Mouse (Mus musculus): ENCODE results near the gene Trnau1ap. TPM values are rescaled to one million over a fixed set of nuclear protein-coding genes. Genes with fewer than 3 reads are reported as not detected.

Gene Trnau1ap
- polyA plus RNA-seq (2015; fragmentation: Nextera tagmentation; extraction: Ambion mirVana): 80.1 and 84.1 TPM in 2 replicates

- H3K9ac ChIP-seq (ENCODE audit: low read depth, low read length): peak within 1 kb of the TSS; percentile 82
- no peaks in the 10 kb centered on the region for H3K27me3 ChIP-seq (replicated peaks; ENCODE audit: control insufficient read depth, insufficient read depth, low read length)
- 1% methylated on average over 52 of the region's 52 CpGs for WGBS
- H3K36me3 ChIP-seq (ENCODE audit: control insufficient read depth, insufficient read depth): peaks cover 47% of the 10 kb centered on the region
- peak; percentile 53; the same call in 1 of the 2 replicates for TF ChIP-seq CTCF (IDR thresholded peaks at IDR 0.05; ENCODE audit: low read depth)
- peak within 1 kb of the TSS; percentile 68 for H3K4me3 ChIP-seq (ENCODE audit: low read depth, low read length)
- no peaks in the 10 kb centered on the region; the same call in 1 of the 2 replicates for H3K4me1 ChIP-seq (replicated peaks; ENCODE audit: control insufficient read depth, insufficient read depth, low read length)
- peak; percentile 93 for ATAC-seq
- peak within 1 kb of the TSS; percentile 89 for H3K27ac ChIP-seq (ENCODE audit: low read depth, low read length)
- H3K4me2 ChIP-seq (replicated peaks; ENCODE audit: low read depth): peak within 1 kb of the TSS; percentile 67
- no peaks in the 10 kb centered on the region for H3K9me3 ChIP-seq (ENCODE audit: control insufficient read depth)
Measured at GRCm38 (mm10) chr4:132329115-132329834, at the start of gene Trnau1ap. TSS of gene Trnau1ap (minus strand) at chr4:132329538.

GRCm38 (mm10) chr4:132373820-132374219 is 44.5 kb upstream of the Trnau1ap start:
- peaks cover 65% of the 10 kb centered on the region for H3K36me3 ChIP-seq (ENCODE audit: control insufficient read depth, insufficient read depth)
- no peak for ATAC-seq
- no peak overlapping the region for H3K4me2 ChIP-seq (replicated peaks; ENCODE audit: low read depth)
- no peaks in the 10 kb centered on the region for H3K9me3 ChIP-seq (ENCODE audit: control insufficient read depth)
- 93% methylated on average over 1 of the region's 1 CpGs for WGBS
- no peak overlapping the region for H3K9ac ChIP-seq (ENCODE audit: low read depth, low read length)
- no peak overlapping the region for H3K27ac ChIP-seq (ENCODE audit: low read depth, low read length)
- H3K27me3 ChIP-seq (replicated peaks; ENCODE audit: control insufficient read depth, insufficient read depth, low read length): no peaks in the 10 kb centered on the region
- H3K4me1 ChIP-seq (replicated peaks; ENCODE audit: control insufficient read depth, insufficient read depth, low read length): no peaks in the 10 kb centered on the region
- H3K4me3 ChIP-seq (ENCODE audit: low read depth, low read length): no peak overlapping the region
- TF ChIP-seq CTCF (IDR thresholded peaks at IDR 0.05; ENCODE audit: low read depth): no peak

- H3K4me1 ChIP-seq (replicated peaks; ENCODE audit: control insufficient read depth, insufficient read depth, low read length): no peaks in the 10 kb centered on the region
- no peak overlapping the region for H3K4me2 ChIP-seq (replicated peaks; ENCODE audit: low read depth)
- no peak for TF ChIP-seq CTCF (IDR thresholded peaks at IDR 0.05; ENCODE audit: low read depth)
- H3K4me3 ChIP-seq (ENCODE audit: low read depth, low read length): no peak overlapping the region
- no peaks in the 10 kb centered on the region for H3K27me3 ChIP-seq (replicated peaks; ENCODE audit: control insufficient read depth, insufficient read depth, low read length)
- H3K9ac ChIP-seq (ENCODE audit: low read depth, low read length): no peak overlapping the region
- no peak for ATAC-seq
- H3K36me3 ChIP-seq (ENCODE audit: control insufficient read depth, insufficient read depth): peaks cover 70% of the 10 kb centered on the region
- H3K27ac ChIP-seq (ENCODE audit: low read depth, low read length): no peak overlapping the region
- WGBS: 83% methylated on average over 8 of the region's 8 CpGs
- H3K9me3 ChIP-seq (ENCODE audit: control insufficient read depth): no peaks in the 10 kb centered on the region
Measured at GRCm38 (mm10) chr4:132369953-132370750, 40.8 kb upstream of the Trnau1ap start.

GRCm38 (mm10) chr4:132367480-132368201 is 38.3 kb upstream of the Trnau1ap start:
- H3K4me1 ChIP-seq (replicated peaks; ENCODE audit: control insufficient read depth, insufficient read depth, low read length): no peaks in the 10 kb centered on the region
- H3K4me2 ChIP-seq (replicated peaks; ENCODE audit: low read depth): no peak overlapping the region
- TF ChIP-seq CTCF (IDR thresholded peaks at IDR 0.05; ENCODE audit: low read depth): no peak
- no peak overlapping the region for H3K27ac ChIP-seq (ENCODE audit: low read depth, low read length)
- no peak overlapping the region for H3K9ac ChIP-seq (ENCODE audit: low read depth, low read length)
- no peaks in the 10 kb centered on the region for H3K27me3 ChIP-seq (replicated peaks; ENCODE audit: control insufficient read depth, insufficient read depth, low read length)
- WGBS: 88% methylated on average over 18 of the region's 18 CpGs
- no peaks in the 10 kb centered on the region for H3K9me3 ChIP-seq (ENCODE audit: control insufficient read depth)
- H3K4me3 ChIP-seq (ENCODE audit: low read depth, low read length): no peak overlapping the region
- no peak for ATAC-seq
- H3K36me3 ChIP-seq (ENCODE audit: control insufficient read depth, insufficient read depth): peaks cover 83% of the 10 kb centered on the region

GRCm38 (mm10) chr4:132365450-132366060 is 36.2 kb upstream of the Trnau1ap start:
- H3K27me3 ChIP-seq (replicated peaks; ENCODE audit: control insufficient read depth, insufficient read depth, low read length): no peaks in the 10 kb centered on the region
- no peak for TF ChIP-seq CTCF (IDR thresholded peaks at IDR 0.05; ENCODE audit: low read depth)
- 79% methylated on average over 13 of the region's 13 CpGs for whole genome bisulfite sequencing
- peaks cover 80% of the 10 kb centered on the region for H3K36me3 ChIP-seq (ENCODE audit: control insufficient read depth, insufficient read depth)
- no peak overlapping the region for H3K27ac ChIP-seq (ENCODE audit: low read depth, low read length)
- no peak overlapping the region for H3K9ac ChIP-seq (ENCODE audit: low read depth, low read length)
- H3K4me3 ChIP-seq (ENCODE audit: low read depth, low read length): no peak overlapping the region
- H3K4me2 ChIP-seq (replicated peaks; ENCODE audit: low read depth): no peak overlapping the region
- no peaks in the 10 kb centered on the region for H3K9me3 ChIP-seq (ENCODE audit: control insufficient read depth)
- no peaks in the 10 kb centered on the region for H3K4me1 ChIP-seq (replicated peaks; ENCODE audit: control insufficient read depth, insufficient read depth, low read length)
- no peak for ATAC-seq
